Mouse (Mus musculus): Measurements from ENCODE around the gene Trmt44. TPM values are rescaled to one million over a fixed set of nuclear protein-coding genes. Genes with fewer than 3 reads are reported as not detected.

The Trmt44 gene
- polyA plus RNA-seq, 1 experiment from 2014 or later: 10.8 TPM

DNA sequence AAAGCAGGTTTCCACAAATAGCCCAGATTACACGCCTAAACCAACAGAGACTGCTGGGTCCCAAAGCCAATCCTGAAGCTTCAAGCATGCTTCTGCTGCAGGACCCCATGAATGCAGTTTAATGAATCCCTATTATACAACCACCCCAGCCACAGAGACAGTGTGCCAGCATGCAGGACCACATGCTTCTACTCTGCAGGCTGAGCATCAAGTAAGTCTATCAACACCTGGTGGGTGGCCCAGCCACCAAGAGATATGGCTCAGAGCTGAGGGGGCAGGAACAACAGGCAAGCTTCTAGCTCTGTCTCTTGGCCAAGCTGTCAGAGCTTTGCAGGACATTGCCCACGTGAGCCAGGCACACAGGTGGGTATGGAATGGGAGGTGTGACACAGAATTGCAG lies 12.3 kb downstream of the Trmt44 start:
- Histone ChIP-seq H3K27me3 (no peaks in the 10 kb centered on the region), H3K4me2 (replicated peaks) (no peak overlapping the region), H3K27ac (no peak overlapping the region), H3K4me3 (no peak overlapping the region), H3K9me3 (no peaks in the 10 kb centered on the region), H3K4me1 (no peaks in the 10 kb centered on the region), H3K36me3 (peaks cover 83% of the 10 kb centered on the region), H3K9ac (no peak overlapping the region)
- WGBS: 98% methylated on average over 2 of the region's 2 CpGs
- no peak for ATAC-seq (ENCODE audit: insufficient number of reproducible peaks, insufficient read depth, low FRiP score, low TSS enrichment)

DNA sequence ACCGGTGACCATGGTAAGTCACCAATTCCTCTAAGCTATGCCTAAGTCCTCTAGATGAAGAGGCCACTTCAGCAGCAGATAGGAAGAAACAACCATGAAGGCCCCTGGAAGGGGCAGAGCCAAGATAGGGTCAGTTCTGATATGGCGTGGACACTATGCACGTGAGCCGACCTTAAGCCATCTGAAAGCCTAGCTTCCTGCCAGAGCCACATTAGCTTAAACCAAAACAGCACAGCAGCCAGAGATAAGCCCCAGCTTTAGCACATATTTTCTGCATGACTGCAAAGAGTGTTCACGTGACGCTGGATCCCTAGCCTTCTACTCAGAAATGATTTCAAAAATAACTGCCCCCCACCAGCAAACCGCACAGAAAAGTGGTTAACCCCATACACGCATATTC lies 15.4 kb downstream of the Trmt44 start:
- Histone ChIP-seq H3K4me2 (replicated peaks) (no peak overlapping the region), H3K27ac (no peak overlapping the region), H3K4me3 (no peak overlapping the region), H3K27me3 (no peaks in the 10 kb centered on the region), H3K9me3 (no peaks in the 10 kb centered on the region), H3K9ac (no peak overlapping the region), H3K4me1 (no peaks in the 10 kb centered on the region), H3K36me3 (peaks cover 73% of the 10 kb centered on the region)
- ATAC-seq (ENCODE audit: insufficient number of reproducible peaks, insufficient read depth, low FRiP score, low TSS enrichment): no peak
- WGBS: 80% methylated on average over 8 of the region's 8 CpGs

DNA sequence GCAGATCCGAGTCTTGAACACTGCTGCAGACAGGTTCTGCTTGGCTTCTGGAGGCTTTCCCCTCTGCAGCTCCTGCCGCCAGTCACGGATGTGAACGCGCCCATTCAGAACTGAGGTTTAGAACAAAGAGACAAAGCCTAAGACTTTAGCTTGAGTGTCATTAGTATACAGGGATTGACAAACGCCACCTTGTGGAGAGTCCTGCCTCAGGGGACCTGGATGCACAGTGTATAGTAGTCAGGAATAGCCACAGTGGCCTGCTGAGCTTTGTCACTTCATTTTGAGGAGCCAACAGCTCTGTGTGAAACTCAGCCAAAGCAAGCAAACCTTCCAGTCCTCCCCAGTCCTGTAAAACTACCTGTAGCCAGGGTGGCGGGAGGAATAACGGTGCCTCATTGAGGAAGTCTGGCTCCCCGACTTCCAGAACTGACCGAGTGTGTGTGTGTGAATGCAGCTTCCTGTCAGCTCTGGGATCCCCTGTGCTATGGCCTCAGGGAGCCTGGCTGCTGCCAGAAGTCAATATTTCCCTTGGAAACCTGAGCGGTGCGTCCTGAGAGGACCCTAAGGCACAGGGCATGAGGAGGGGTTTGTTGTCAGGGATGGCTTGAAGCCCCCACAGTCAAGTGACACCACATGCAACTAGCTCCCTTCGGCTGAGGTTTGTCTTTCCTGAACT lies 16.8 kb downstream of the Trmt44 start:
- no peaks in the 10 kb centered on the region for H3K9me3 ChIP-seq
- H3K4me1 ChIP-seq: no peaks in the 10 kb centered on the region
- H3K9ac ChIP-seq: no peak overlapping the region
- H3K27ac ChIP-seq: no peak overlapping the region
- H3K4me3 ChIP-seq: no peak overlapping the region
- H3K4me2 ChIP-seq (replicated peaks): no peak overlapping the region
- peaks cover 60% of the 10 kb centered on the region for H3K36me3 ChIP-seq
- no peaks in the 10 kb centered on the region for H3K27me3 ChIP-seq
- 64% methylated on average over 13 of the region's 13 CpGs for WGBS
- ATAC-seq (ENCODE audit: insufficient number of reproducible peaks, insufficient read depth, low FRiP score, low TSS enrichment): no peak

DNA sequence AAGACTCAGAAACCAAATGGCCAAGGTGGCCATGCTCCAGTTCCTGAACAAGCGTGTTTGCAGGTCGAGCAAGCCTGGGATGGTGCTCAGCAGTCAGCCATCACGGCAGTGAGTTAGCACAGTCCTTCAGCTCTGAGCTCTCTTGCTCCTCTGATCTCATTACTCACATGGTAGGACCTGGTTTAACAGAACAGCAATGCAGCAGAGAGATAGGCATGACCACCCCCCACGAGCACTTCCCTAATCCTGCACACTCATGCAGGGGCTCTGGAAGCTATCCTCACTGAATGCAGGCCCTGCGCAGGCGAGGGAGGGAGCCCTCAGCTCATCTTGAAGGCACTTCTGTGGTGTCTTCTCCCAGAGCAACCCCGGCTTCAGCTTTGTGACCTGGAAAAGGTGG lies 18.5 kb downstream of the Trmt44 start:
- no peaks in the 10 kb centered on the region for H3K9me3 ChIP-seq
- no peak overlapping the region for H3K4me2 ChIP-seq (replicated peaks)
- H3K27me3 ChIP-seq: no peaks in the 10 kb centered on the region
- H3K27ac ChIP-seq: no peak overlapping the region
- no peak overlapping the region for H3K9ac ChIP-seq
- no peak overlapping the region for H3K4me3 ChIP-seq
- WGBS: 85% methylated on average over 7 of the region's 7 CpGs
- ATAC-seq (ENCODE audit: insufficient number of reproducible peaks, insufficient read depth, low FRiP score, low TSS enrichment): no peak
- H3K4me1 ChIP-seq: peaks cover 8% of the 10 kb centered on the region; the same call in 1 of the 2 replicates
- peaks cover 43% of the 10 kb centered on the region for H3K36me3 ChIP-seq

DNA sequence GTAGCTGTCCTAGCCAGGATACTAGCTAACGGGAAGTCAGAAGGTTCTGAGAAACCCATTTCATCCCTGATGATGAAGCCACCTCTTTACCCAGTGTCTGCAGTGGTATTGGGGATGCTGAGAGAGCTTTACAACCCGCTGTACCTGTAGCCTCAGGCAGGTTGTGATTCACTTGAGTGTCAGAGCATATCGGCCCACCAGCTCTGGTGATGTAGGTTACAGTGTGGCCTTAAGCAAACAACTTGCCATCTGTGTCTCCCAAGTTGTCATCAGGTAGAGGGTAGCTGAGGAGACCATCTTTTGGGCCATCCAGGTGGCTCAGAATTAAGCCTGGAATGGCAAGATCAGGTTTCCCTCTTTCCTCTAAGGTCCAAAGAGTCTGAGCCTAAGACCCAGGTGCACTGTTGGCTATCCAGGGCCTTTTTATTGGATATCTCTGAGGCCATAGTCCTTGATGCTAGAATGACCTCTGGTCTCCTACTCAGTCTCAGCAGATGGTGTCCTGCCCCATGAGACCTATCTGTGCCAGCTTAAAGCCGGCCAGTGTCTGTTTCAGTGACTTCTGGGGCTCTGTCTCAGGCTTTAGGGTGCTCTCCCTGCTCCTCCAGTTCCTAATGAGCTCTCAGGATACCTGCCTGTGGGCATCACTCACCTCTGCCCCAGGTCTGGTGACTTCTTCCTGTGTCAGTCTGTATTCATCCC lies 21.9 kb downstream of the Trmt44 start:
- Histone ChIP-seq H3K9ac (no peak overlapping the region), H3K4me1 (peaks cover 8% of the 10 kb centered on the region; the same call in 1 of the 2 replicates), H3K4me2 (replicated peaks) (no peak overlapping the region), H3K9me3 (no peaks in the 10 kb centered on the region), H3K4me3 (no peak overlapping the region), H3K27ac (no peak overlapping the region), H3K27me3 (no peaks in the 10 kb centered on the region), H3K36me3 (peaks cover 22% of the 10 kb centered on the region)
- 75% methylated on average over 4 of the region's 4 CpGs for WGBS
- no peak for ATAC-seq (ENCODE audit: insufficient number of reproducible peaks, insufficient read depth, low FRiP score, low TSS enrichment)

DNA sequence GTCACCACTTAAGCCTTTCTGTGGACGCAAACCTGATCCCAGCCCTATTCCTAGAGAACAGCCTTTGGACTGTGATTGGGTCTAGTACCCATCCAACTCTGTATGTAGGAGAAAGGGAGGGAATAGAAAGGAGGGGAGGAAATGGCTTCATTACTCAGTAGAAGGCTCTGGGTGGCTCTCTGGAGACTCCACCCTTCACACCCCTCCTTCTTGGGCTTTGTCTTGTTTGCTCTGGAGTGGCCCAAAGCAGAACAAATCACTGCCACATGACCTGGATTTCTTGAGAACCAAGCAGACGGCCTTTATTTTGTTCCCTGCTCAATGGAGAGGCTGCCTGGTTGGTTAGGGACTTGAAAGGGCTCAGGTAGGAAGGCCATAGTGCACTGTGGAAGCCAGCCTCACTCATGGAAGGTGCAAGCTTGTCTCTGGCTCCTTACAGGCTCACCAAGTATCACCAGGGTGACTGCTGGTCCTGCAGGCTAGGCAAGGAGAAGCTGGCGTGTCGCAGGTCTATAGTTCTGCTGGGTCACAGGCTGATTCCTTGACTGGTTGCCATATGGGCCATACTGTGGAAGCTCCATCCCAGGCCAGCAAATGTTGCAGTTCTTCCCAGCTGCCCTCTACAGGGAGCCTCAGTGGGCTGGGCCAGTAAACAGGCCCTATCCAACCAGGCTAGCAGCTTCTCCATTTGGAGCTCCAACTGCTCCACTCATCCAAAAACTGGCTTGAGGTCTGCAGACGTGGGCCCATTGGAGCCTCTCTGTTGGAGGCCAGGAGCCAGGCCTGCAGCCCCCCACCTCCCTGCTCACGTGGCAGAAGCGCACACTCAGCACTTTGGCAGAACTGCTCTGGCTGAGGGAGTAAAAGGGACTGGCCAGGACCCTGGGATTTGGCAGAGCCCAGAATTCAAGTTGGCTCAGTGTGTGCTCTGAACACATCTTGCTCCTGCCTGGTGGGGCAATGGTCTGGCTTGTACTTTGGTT lies 22.7 kb downstream of the Trmt44 start:
- Histone ChIP-seq H3K9me3 (no peaks in the 10 kb centered on the region), H3K4me3 (no peak overlapping the region), H3K4me2 (replicated peaks) (no peak overlapping the region), H3K4me1 (peaks cover 8% of the 10 kb centered on the region; the same call in 1 of the 2 replicates), H3K27ac (0 out of 2 replicates have a peak overlapping the region, but pooled peaks have one; percentile 6), H3K36me3 (peaks cover 14% of the 10 kb centered on the region; the same call in 1 of the 2 replicates), H3K9ac (no peak overlapping the region), H3K27me3 (no peaks in the 10 kb centered on the region)
- 48% methylated on average over 7 of the region's 7 CpGs for WGBS
- ATAC-seq (ENCODE audit: insufficient number of reproducible peaks, insufficient read depth, low FRiP score, low TSS enrichment): no peak

DNA sequence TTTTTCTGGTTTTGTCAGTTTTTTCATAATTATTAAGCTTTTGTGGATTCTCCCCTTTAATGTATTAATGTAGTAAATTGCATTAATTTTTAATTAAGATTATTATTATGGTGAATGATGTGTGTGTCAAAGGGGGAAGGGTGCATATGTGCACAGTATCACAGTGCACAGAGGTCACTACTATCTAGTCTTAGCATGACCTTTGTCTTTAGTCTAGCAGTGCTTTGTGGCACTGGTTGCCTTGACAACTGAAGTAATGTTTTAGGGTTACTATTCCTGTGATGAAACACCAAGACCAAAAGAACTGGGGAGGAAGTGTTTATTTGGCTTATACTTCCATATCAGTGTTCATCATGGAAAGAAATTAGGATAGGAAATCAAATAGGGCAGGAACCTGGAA lies 28.7 kb downstream of the Trmt44 start:
- Histone ChIP-seq H3K4me3 (no peak overlapping the region), H3K27me3 (no peaks in the 10 kb centered on the region), H3K27ac (no peak overlapping the region), H3K4me2 (replicated peaks) (no peak overlapping the region), H3K4me1 (0 out of 2 replicates have a peak, but pooled peaks cover 3% of the 10 kb centered on the region), H3K36me3 (no peaks in the 10 kb centered on the region), H3K9me3 (no peaks in the 10 kb centered on the region), H3K9ac (no peak overlapping the region)
- ATAC-seq (ENCODE audit: insufficient number of reproducible peaks, insufficient read depth, low FRiP score, low TSS enrichment): no peak

DNA sequence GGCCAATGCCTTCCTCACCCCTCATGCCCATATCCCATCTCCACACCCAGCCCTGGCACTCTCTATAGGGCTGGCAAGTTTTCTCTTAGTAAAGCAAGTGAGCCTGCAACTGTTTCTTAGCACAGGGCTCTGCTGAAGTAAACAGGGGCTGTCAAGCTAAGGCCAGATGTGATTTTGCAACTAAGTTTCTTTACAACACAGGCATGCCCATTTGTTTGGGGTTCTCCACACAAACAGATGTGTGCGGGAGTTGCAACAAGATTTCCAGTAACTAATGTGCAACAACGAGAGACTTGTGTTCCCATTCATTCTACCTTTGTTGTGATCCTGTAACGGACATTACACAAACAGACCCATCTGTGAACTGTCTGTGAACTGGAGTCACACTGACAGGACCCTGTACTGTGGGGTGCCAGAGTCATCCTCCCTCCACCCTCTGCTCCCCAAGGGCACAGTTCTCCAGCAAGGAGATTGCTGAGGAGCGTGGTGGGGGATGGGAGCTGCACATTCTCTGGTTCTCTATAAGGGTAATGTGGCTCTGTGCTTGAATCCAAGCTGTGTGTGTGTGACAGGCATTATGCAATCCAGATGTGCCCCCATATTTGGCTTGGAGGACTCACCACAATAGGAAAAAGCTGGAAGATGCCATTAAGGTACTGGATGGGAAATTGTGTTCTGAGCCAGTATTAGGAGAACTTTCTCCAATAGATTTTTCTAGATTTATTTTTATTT lies 33.6 kb downstream of the Trmt44 start:
- Histone ChIP-seq H3K4me2 (replicated peaks) (no peak overlapping the region), H3K27me3 (no peaks in the 10 kb centered on the region), H3K36me3 (no peaks in the 10 kb centered on the region), H3K4me1 (peaks cover 21% of the 10 kb centered on the region; the same call in 1 of the 2 replicates), H3K4me3 (no peak overlapping the region), H3K9me3 (no peaks in the 10 kb centered on the region), H3K27ac (peak overlapping the region; percentile 81), H3K9ac (no peak overlapping the region)
- 31% methylated on average over 4 of the region's 4 CpGs for WGBS
- no peak for ATAC-seq (ENCODE audit: insufficient number of reproducible peaks, insufficient read depth, low FRiP score, low TSS enrichment)

DNA sequence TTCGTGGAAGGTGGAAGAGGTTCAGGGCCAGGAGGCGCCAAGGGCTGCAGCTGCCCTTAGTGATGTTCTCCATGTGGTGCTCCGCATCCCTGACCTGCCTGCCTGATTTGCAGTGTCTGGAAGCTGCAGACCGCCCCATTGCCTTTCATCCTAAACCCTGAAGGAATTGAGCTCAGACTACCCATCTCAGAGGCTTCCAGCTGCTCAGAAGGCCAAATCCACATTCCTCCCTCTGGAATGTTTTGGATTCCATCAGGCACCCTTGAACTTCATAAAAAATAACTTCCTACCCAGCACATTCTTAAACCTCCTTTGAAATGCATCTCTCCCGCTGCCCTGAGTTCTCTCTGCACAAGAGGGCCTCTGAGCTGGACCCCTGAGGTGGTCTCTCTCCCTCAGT lies 34.3 kb downstream of the Trmt44 start:
- Histone ChIP-seq H3K9ac (no peak overlapping the region), H3K4me2 (replicated peaks) (no peak overlapping the region), H3K9me3 (no peaks in the 10 kb centered on the region), H3K27ac (peak overlapping the region; percentile 81), H3K36me3 (no peaks in the 10 kb centered on the region), H3K27me3 (no peaks in the 10 kb centered on the region), H3K4me1 (peaks cover 21% of the 10 kb centered on the region; the same call in 1 of the 2 replicates), H3K4me3 (no peak overlapping the region)
- ATAC-seq (ENCODE audit: insufficient number of reproducible peaks, insufficient read depth, low FRiP score, low TSS enrichment): no peak
- 38% methylated on average over 5 of the region's 5 CpGs for WGBS

DNA sequence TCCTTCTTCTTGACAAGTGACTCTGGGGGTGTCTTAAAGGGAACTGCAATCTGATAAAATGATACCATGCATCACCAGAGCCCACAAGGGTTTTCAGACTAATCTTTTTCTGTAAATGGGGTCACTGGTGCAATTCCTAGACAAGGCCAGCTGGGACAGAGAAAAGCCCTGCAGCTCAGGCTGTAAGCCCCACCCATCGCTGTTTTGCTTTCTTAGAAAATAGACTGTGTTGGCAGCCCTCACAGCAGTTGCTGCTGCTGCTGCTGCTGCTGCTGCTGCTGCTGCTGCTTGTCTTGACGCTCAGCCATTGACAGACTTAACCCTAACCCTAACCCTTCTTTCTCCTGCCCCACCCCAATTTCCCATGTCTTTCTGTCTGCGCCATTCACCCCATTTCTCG lies 35.3 kb downstream of the Trmt44 start:
- no peak overlapping the region for H3K4me3 ChIP-seq
- no peak for ATAC-seq (ENCODE audit: insufficient number of reproducible peaks, insufficient read depth, low FRiP score, low TSS enrichment)
- H3K27me3 ChIP-seq: no peaks in the 10 kb centered on the region
- no peak overlapping the region for H3K4me2 ChIP-seq (replicated peaks)
- 57% methylated on average over 4 of the region's 4 CpGs for WGBS
- no peaks in the 10 kb centered on the region for H3K36me3 ChIP-seq
- H3K9me3 ChIP-seq: no peaks in the 10 kb centered on the region
- H3K27ac ChIP-seq: peak overlapping the region; percentile 2; the same call in 1 of the 2 replicates
- H3K9ac ChIP-seq: no peak overlapping the region
- peaks cover 21% of the 10 kb centered on the region; the same call in 1 of the 2 replicates for H3K4me1 ChIP-seq

DNA sequence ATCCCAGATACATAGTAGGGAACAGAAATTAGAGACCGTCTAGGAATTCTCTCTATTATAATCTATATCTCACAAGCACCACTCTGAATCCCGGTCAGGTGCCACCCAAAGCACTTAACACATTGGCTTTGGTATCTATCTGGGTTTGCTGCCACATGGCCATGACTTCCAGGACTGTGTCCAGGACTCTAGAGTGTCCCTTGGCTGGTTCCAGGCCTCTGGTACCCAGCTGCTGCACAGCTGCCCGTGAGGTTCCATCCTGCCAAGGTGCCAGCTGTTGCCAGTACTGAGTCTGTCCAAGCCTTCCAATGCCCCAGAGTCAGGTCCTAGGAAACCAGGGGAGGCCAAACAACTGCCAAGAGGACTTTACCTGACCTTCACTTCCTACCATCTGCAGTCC lies 36.8 kb downstream of the Trmt44 start:
- Histone ChIP-seq H3K4me3 (no peak overlapping the region), H3K4me2 (replicated peaks) (no peak overlapping the region), H3K4me1 (peaks cover 21% of the 10 kb centered on the region; the same call in 1 of the 2 replicates), H3K9ac (no peak overlapping the region), H3K36me3 (no peaks in the 10 kb centered on the region), H3K9me3 (no peaks in the 10 kb centered on the region), H3K27me3 (no peaks in the 10 kb centered on the region), H3K27ac (no peak overlapping the region)
- no peak for ATAC-seq (ENCODE audit: insufficient number of reproducible peaks, insufficient read depth, low FRiP score, low TSS enrichment)
- 82% methylated on average over 3 of the region's 3 CpGs for WGBS
